Mouse (Mus musculus) spleen, postnatal 0 days (tissue): Measurements from ENCODE around the gene Gm8267. TPM values are rescaled to one million over a fixed set of nuclear protein-coding genes. Genes with fewer than 3 reads are reported as not detected.

Experiments
- polyA plus RNA-seq: library from polyadenylated mRNA; unstranded; fragments of >200 nt; fragmentation: Nextera tagmentation; extraction: Ambion mirVana; gene quantifications from 2 replicates; pipeline ENCODE4 v1.2.1, GENCODE M21; 2015

The Gm8267 gene
- not detected in 2 replicates for polyA plus RNA-seq

DNA sequence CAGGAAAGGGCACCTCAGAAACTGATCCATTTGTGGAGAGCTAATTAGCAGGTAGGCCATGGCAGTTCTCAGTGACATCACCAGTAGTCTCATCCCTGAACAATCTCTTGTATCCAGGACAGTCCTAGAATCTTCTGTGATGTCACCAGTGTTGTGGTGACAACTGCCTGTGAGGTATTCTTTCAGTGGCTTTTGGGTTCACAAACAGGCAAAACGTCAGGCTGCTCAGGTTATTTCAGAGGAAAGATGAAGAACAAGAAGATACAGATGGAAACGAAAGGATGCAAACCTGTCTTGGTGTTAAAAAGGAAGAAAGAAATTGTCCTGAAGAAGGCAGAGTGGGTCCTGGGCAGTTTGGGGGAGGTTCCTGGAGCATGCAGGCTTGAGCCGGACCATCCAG lies at the start of gene Gm8267:
Gm8267 (minus strand) TSS at position 101 of the 400 bp plus-strand sequence.

DNA sequence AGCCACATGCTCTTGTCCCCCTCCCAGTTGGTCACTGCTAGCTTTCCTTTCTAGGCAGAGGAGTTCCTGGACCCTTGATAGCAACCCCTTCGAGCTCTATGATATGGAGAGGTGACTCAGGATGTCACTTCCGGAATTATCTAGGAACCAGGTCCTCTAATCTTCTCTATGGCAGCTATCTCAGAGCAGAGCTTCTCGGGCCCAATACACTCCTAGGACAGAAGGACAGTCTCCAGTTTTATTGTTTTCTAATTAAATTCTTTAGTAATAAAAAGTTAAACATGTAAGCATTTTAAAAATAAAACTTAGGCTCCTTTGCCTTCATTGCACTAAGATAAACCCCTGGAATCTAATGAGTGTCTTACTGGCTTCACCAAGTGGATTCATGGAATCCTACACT lies 43.8 kb downstream of the Gm8267 start, which contains the start of gene Gm8257:
Gm8257 (minus strand) TSS at position 101 of the 400 bp plus-strand sequence.

Other genes starting within 250 kb of the Gm8267 start
- not detected in 2 replicates for gene Gm17093, start 232.1 kb downstream of the Gm8267 start, polyA plus RNA-seq
- gene Gm8247, start 167.2 kb downstream of the Gm8267 start, polyA plus RNA-seq = not detected in 2 replicates
- gene Gm5624, start 122.4 kb downstream of the Gm8267 start, polyA plus RNA-seq = not detected in 2 replicates
- not detected in 2 replicates for gene Gm8257, start 43.9 kb downstream of the Gm8267 start, polyA plus RNA-seq
- not detected in 2 replicates for gene Ptgdr, start 109.0 kb upstream of the Gm8267 start, polyA plus RNA-seq
- gene Ptger2, start 237.9 kb upstream of the Gm8267 start, polyA plus RNA-seq = 1.7 and 2.0 TPM in 2 replicates